Comparison of ENCODE assay signal across 9 mouse cellular contexts in genomic region chr5:66473599-66473998, GRCm38 (mm10).
DNase-seq lines count a peak whose midpoint lies in the region; ATAC-seq and TF ChIP-seq lines count a peak whose summit lies in the region.
"Had no signal": no experiment of that assay in that cellular context is flagged by ENCODE, and none has a peak within 500 bp of the region (broad histone marks: within the 10 kb centered on the region; RNA-seq: fewer than 3 reads in every experiment).

No protein-coding gene starts in this region.

- H3K4me1 ChIP-seq in embryonic facial prominence, embryonic 14.5 days (ENCODE audit: control insufficient read depth, insufficient read depth, low read length), result peaks cover 8% of the 10 kb centered on the region
- H3K4me1 ChIP-seq in embryonic facial prominence, embryonic 10.5 days, result peaks cover 14% of the 10 kb centered on the region
- H3K4me1 ChIP-seq in hindbrain, embryonic 14.5 days (replicated peaks; ENCODE audit: control insufficient read depth, insufficient read depth, low read length), result peaks cover 5% of the 10 kb centered on the region; the same call in 1 of the 2 replicates
- H3K4me1 ChIP-seq in midbrain, postnatal 0 days (ENCODE audit: insufficient read depth, low read length), result no peaks in the 10 kb centered on the region

- H3K9me3 ChIP-seq in embryonic facial prominence, embryonic 14.5 days (ENCODE audit: control insufficient read depth, low read length), result no peaks in the 10 kb centered on the region
- no peaks in the 10 kb centered on the region for H3K9me3 ChIP-seq in embryonic facial prominence, embryonic 10.5 days
- no peaks in the 10 kb centered on the region for H3K9me3 ChIP-seq in hindbrain, embryonic 14.5 days (ENCODE audit: control insufficient read depth, low read length)
- no peaks in the 10 kb centered on the region for H3K9me3 ChIP-seq in midbrain, postnatal 0 days (ENCODE audit: low read length)

- no peak overlapping the region for H3K4me2 ChIP-seq in embryonic facial prominence, embryonic 14.5 days (ENCODE audit: low read depth, low read length)
- H3K4me2 ChIP-seq in hindbrain, embryonic 14.5 days (replicated peaks), result no peak overlapping the region
- no peak overlapping the region for H3K4me2 ChIP-seq in midbrain, postnatal 0 days (ENCODE audit: low read depth, low read length, poor library complexity, severe bottlenecking)

- peak; percentile 34 for DNase-seq in embryonic facial prominence, embryonic 14.5 days (ENCODE audit: low spot score)
- DNase-seq in embryonic facial prominence, embryonic 10.5 days (ENCODE audit: low spot score), result no peak
- peak; percentile 22 for DNase-seq in brain, embryonic 18.5 days (ENCODE audit: low read depth, low spot score)
- peak; percentile 63 for DNase-seq in hindbrain, embryonic 14.5 days (ENCODE audit: low spot score)
- peak; percentile 69 for DNase-seq in midbrain, postnatal 0 days (ENCODE audit: low spot score)
- DNase-seq in c-Kit-positive CD71-positive TER-119-positive erythroid progenitor cells, embryonic 14.5 days (ENCODE audit: low spot score), result no peak
- no peak for DNase-seq in right cerebral cortex, adult 2 months (ENCODE audit: low spot score in 2 of 2)
- no peak for DNase-seq in urinary bladder, postnatal 14 days (ENCODE audit: low spot score)

- H3K27ac ChIP-seq in embryonic facial prominence, embryonic 14.5 days (replicated peaks; ENCODE audit: low read depth, low read length), result no peak overlapping the region
- no peak overlapping the region for H3K27ac ChIP-seq in embryonic facial prominence, embryonic 10.5 days (replicated peaks)
- peak overlapping the region; percentile 48 for H3K27ac ChIP-seq in hindbrain, embryonic 14.5 days
- peak overlapping the region; percentile 62 for H3K27ac ChIP-seq in midbrain, postnatal 0 days (ENCODE audit: low read depth, low read length)
- H3K27ac ChIP-seq: macrophage had no signal

- no peak for TF ChIP-seq CTCF in midbrain, postnatal 0 days (IDR thresholded peaks at IDR 0.05)

- ATAC-seq in embryonic facial prominence, embryonic 14.5 days (ENCODE audit: low read depth), result peak; percentile 66
- ATAC-seq in hindbrain, embryonic 14.5 days (ENCODE audit: low FRiP score), result peak; percentile 79
- peak; percentile 79 for ATAC-seq in midbrain, postnatal 0 days (ENCODE audit: low FRiP score)

- no peak overlapping the region for H3K9ac ChIP-seq in embryonic facial prominence, embryonic 14.5 days (ENCODE audit: low read depth, low read length)
- H3K9ac ChIP-seq in hindbrain, embryonic 14.5 days, result 0 out of 2 replicates have a peak overlapping the region, but pooled peaks have one; percentile 3
- no peak overlapping the region for H3K9ac ChIP-seq in midbrain, postnatal 0 days (replicated peaks; ENCODE audit: low read length, poor library complexity, severe bottlenecking)

- WGBS in embryonic facial prominence, embryonic 14.5 days, result 56% methylated on average over 12 of the region's 12 CpGs
- 52% methylated on average over 12 of the region's 12 CpGs for WGBS in embryonic facial prominence, embryonic 10.5 days
- 17% methylated on average over 12 of the region's 12 CpGs for WGBS in hindbrain, embryonic 14.5 days
- WGBS in midbrain, postnatal 0 days, result 16% methylated on average over 12 of the region's 12 CpGs

- H3K4me3 ChIP-seq in embryonic facial prominence, embryonic 14.5 days (ENCODE audit: low read depth, low read length), result no peak overlapping the region
- H3K4me3 ChIP-seq in embryonic facial prominence, embryonic 10.5 days, result no peak overlapping the region
- H3K4me3 ChIP-seq in hindbrain, embryonic 14.5 days (replicated peaks; ENCODE audit: low read length), result no peak overlapping the region
- no peak overlapping the region for H3K4me3 ChIP-seq in midbrain, postnatal 0 days (ENCODE audit: low read depth, low read length)

- H3K27me3 ChIP-seq in embryonic facial prominence, embryonic 14.5 days (replicated peaks; ENCODE audit: control insufficient read depth, insufficient read depth, low read length), result no peaks in the 10 kb centered on the region
- no peaks in the 10 kb centered on the region for H3K27me3 ChIP-seq in embryonic facial prominence, embryonic 10.5 days (replicated peaks; ENCODE audit: low read depth, poor library complexity, severe bottlenecking)
- no peaks in the 10 kb centered on the region for H3K27me3 ChIP-seq in hindbrain, embryonic 14.5 days (ENCODE audit: control insufficient read depth, insufficient read depth, low read length)
- H3K27me3 ChIP-seq in midbrain, postnatal 0 days (ENCODE audit: insufficient read depth, low read length), result no peaks in the 10 kb centered on the region

- H3K36me3 ChIP-seq in embryonic facial prominence, embryonic 14.5 days (ENCODE audit: control insufficient read depth, insufficient read depth, low read length), result no peaks in the 10 kb centered on the region
- no peaks in the 10 kb centered on the region for H3K36me3 ChIP-seq in embryonic facial prominence, embryonic 10.5 days (replicated peaks)
- H3K36me3 ChIP-seq in hindbrain, embryonic 14.5 days (replicated peaks; ENCODE audit: control insufficient read depth, insufficient read depth), result no peaks in the 10 kb centered on the region
- H3K36me3 ChIP-seq in midbrain, postnatal 0 days (ENCODE audit: insufficient read depth, low read length), result no peaks in the 10 kb centered on the region

Comparison
In these comparisons a context has a peak if more than half of its experiments do, and no peak if none do; other contexts are left out.
1. DNase-seq: peak in embryonic facial prominence, embryonic 14.5 days (single experiment), brain, embryonic 18.5 days (single experiment), hindbrain, embryonic 14.5 days (single experiment) and midbrain, postnatal 0 days (single experiment); none in embryonic facial prominence, embryonic 10.5 days (single experiment), c-Kit-positive CD71-positive TER-119-positive erythroid progenitor cells, embryonic 14.5 days (single experiment), right cerebral cortex, adult 2 months (0 of 2) and urinary bladder, postnatal 14 days (single experiment).
2. H3K27ac ChIP-seq: peak in hindbrain, embryonic 14.5 days (single experiment) and midbrain, postnatal 0 days (single experiment); none in embryonic facial prominence, embryonic 14.5 days (single experiment) and embryonic facial prominence, embryonic 10.5 days (single experiment).
3. Peak in every context shown above with its lines, with median percentiles within 50 percentile points of each other: ATAC-seq.